Mouse (Mus musculus) G1E (cell line): ENCODE measurements around the gene Nacc1. TPM values are rescaled to one million over a fixed set of nuclear protein-coding genes. Genes with fewer than 3 reads are reported as not detected.

Experiments
- ATAC-seq: 2 replicates; pipeline ENCODE4 v1.8.0; 2016; ENCODE audit warnings: mild to moderate bottlenecking; ENCODE audit not compliant: insufficient number of reproducible peaks, poor library complexity, low FRiP score, severe bottlenecking; ENCODE audit errors: extremely low read depth
- DNase-seq: peaks from one replicate; pipeline ENCODE4 v3.0.0; 2012; ENCODE audit warnings: low spot score
- H3K27me3 ChIP-seq: 2 replicates; pipeline ENCODE4 v1.6.1; 2012; ENCODE audit warnings: mild to moderate bottlenecking, low read length, inconsistent platforms; ENCODE audit not compliant: insufficient read depth
- H3K36me3 ChIP-seq: replicated peaks from 2 replicates; pipeline ENCODE3; 2012; ENCODE audit warnings: mild to moderate bottlenecking, inconsistent platforms
- H3K4me1 ChIP-seq: 2 replicates; pipeline ENCODE4 v1.6.1; 2012; ENCODE audit warnings: low read depth, low read length, inconsistent platforms, mixed read lengths; ENCODE audit not compliant: insufficient read depth
- H3K4me3 ChIP-seq: 2 replicates; pipeline ENCODE4 v1.5.1; 2012; ENCODE audit warnings: low read depth, mild to moderate bottlenecking, inconsistent platforms, low read length, moderate library complexity, mixed read lengths
- H3K9me3 ChIP-seq: replicated peaks from 2 replicates; pipeline ENCODE4 v1.6.1; 2012; ENCODE audit warnings: inconsistent platforms
- CTCF ChIP-seq: IDR thresholded peaks from 2 replicates; pipeline ENCODE4 v1.5.1; 2012; ENCODE audit warnings: low read depth, low read length, inconsistent platforms, mixed read lengths
- GATA1 ChIP-seq: IDR thresholded peaks from 2 replicates; pipeline ENCODE4 v1.6.1; 2012; ENCODE audit warnings: borderline replicate concordance, low read length, inconsistent platforms, mixed read lengths
- GATA2 ChIP-seq: IDR thresholded peaks from 2 replicates; pipeline ENCODE4 v1.6.1; 2012; ENCODE audit warnings: low read depth, low read length, inconsistent platforms, borderline replicate concordance
- POLR2AphosphoS5 ChIP-seq: IDR thresholded peaks from 2 replicates; pipeline ENCODE4 v1.6.1; 2012; ENCODE audit warnings: low read depth, low read length, inconsistent platforms; ENCODE audit not compliant: insufficient replicate concordance
- TAL1 ChIP-seq: conservative IDR thresholded peaks from 2 replicates; pipeline ENCODE4 v1.6.1; 2012; ENCODE audit warnings: low read depth, low read length, inconsistent platforms, mixed read lengths
- polyA plus RNA-seq: library from polyadenylated mRNA; stranded (reverse); fragments of >175 nt; gene quantifications from 2 replicates; pipeline ENCODE4 v1.2.3, GENCODE M21; 2012
- total RNA-seq, 2 experiments: library from RNA; stranded (forward) in 1 of 2; stranded (reverse) in 1 of 2; fragments of 200-1000 nt in 1 of 2; fragments of >200 nt in 1 of 2; fragmentation: Nextera tagmentation in 1 of 2; gene quantifications; 2 replicates each; pipeline ENCODE4 v1.2.3; 2014 to 2017

Gene Nacc1
- total and polyA plus RNA-seq, 3 experiments = 48.1 to 207 (median 125) TPM

GRCm38 (mm10) chr8:84665385-84665893, 22.2 kb downstream of the Nacc1 start:
- H3K4me1 ChIP-seq = peaks cover 44% of the 10 kb centered on the region
- no peak for DNase-seq
- H3K27me3 ChIP-seq = no peaks in the 10 kb centered on the region
- H3K9me3 ChIP-seq = no peaks in the 10 kb centered on the region
- no peak for ATAC-seq
- H3K4me3 ChIP-seq = peak overlapping the region; percentile 83
- peaks cover 43% of the 10 kb centered on the region for H3K36me3 ChIP-seq
- TF ChIP-seq GATA2 (no peak), POLR2AphosphoS5 (no peak), TAL1 (no peak), GATA1 (no peak), CTCF (no peak)

DNA sequence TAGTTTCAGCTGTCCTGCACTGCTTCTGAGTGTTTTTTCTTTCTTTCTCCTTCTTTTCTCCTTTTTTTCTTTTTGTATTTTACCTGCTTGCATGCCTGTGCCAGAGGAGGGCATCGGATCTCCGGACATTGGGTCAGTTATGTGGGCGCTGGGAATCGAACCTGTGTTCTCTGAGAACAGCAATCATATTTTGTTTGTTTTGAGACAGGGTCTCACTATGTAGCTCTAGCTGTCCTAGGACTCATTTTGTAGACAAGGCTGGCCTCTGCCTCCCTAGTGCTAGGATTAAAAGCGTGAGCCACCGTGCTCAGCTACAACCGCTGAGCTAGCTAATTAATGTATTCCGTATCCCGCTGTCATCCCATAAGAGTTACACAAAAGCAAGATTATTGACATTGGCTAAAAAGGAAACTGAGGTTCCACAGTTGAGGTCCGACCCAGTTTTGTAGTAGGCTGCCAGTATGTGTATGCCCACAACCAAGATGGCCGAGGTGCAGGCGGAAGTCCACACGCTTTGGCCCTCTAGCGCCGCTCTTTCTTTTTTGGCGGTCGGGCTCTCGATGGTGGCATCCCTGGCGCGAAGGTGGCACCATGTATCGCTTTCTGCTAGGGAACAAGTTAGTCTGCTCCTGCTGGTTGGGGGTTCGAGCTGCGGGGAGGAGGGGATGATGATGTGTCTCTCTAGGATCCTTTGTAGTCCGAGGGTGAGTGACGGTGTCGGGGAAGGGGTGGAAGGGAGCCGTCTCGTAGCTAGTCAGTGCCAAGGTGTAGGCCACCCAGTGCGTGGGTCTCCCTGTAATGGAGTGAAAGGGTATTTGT, 22.9 kb downstream of the Nacc1 start:
- no peak for DNase-seq
- TF ChIP-seq TAL1 (no peak), CTCF (no peak), POLR2AphosphoS5 (peak; percentile 61; the same call in 1 of the 2 replicates), GATA1 (no peak), GATA2 (no peak)
- H3K27me3 ChIP-seq = no peaks in the 10 kb centered on the region
- H3K9me3 ChIP-seq = no peaks in the 10 kb centered on the region
- H3K4me1 ChIP-seq = peaks cover 43% of the 10 kb centered on the region
- ATAC-seq = no peak
- H3K36me3 ChIP-seq = peaks cover 38% of the 10 kb centered on the region
- H3K4me3 ChIP-seq = peak overlapping the region; percentile 83

- DNase-seq = peak; percentile 92
- Histone ChIP-seq H3K9me3 (no peaks in the 10 kb centered on the region), H3K4me3 (peak overlapping the region; percentile 83), H3K36me3 (peaks cover 37% of the 10 kb centered on the region), H3K27me3 (no peaks in the 10 kb centered on the region), H3K4me1 (peaks cover 53% of the 10 kb centered on the region)
- peak; percentile 64 for ATAC-seq
- 0 out of 2 replicates have a peak, but pooled peaks have one; percentile 44 for TF ChIP-seq POLR2AphosphoS5
- TF ChIP-seq TAL1 = no peak
Observed at GRCm38 (mm10) chr8:84663483-84664327, 24.0 kb downstream of the Nacc1 start.

DNA sequence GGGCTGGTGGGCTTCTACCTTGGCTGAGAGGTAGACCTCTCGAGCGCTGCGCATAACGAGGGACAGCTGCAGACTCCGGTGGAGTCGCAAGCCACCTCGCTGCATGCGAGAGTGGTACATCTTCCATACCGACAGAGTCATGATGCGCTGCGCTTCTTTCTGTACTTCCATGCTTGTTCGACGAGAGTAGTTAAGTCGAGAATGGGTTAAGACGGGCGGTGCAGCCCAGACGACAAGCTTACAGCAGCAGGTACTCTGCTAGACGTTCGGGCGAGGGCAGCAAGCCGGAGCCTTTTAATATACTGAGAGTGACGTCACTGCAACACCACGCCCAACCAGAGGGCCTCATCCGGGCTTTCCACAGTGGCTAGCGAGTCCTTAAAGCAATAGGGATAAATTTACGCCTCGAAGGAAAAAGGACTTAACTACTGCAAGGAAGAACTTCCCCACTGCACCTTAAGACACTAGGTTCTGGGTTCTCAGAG, 25.0 kb downstream of the Nacc1 start, which contains the start of gene Ier2:
Gene Ier2 (minus strand): TSS at position 272 of the 485 bp plus-strand sequence.
- H3K36me3 ChIP-seq = peaks cover 27% of the 10 kb centered on the region
- DNase-seq (peak; percentile 89), ATAC-seq (peak; percentile 46)
- H3K4me1 ChIP-seq = peaks cover 54% of the 10 kb centered on the region
- H3K27me3 ChIP-seq = no peaks in the 10 kb centered on the region
- TF ChIP-seq CTCF = no peak
- TF ChIP-seq TAL1 = no peak
- no peak for TF ChIP-seq GATA2
- TF ChIP-seq POLR2AphosphoS5 = peak; percentile 99
- peak within 1 kb of the TSS; percentile 83 for H3K4me3 ChIP-seq
- H3K9me3 ChIP-seq = no peaks in the 10 kb centered on the region

GRCm38 (mm10) chr8:84661961-84662571, 25.6 kb downstream of the Nacc1 start:
- H3K36me3 ChIP-seq = peaks cover 25% of the 10 kb centered on the region
- H3K9me3 ChIP-seq = no peaks in the 10 kb centered on the region
- peaks cover 59% of the 10 kb centered on the region for H3K4me1 ChIP-seq
- TF ChIP-seq TAL1 (no peak), GATA2 (no peak), GATA1 (no peak), POLR2AphosphoS5 (no peak), CTCF (no peak)
- H3K4me3 ChIP-seq = peak overlapping the region; percentile 83
- no peak for ATAC-seq
- no peaks in the 10 kb centered on the region for H3K27me3 ChIP-seq
- DNase-seq = peak; percentile 25
